Mouse (Mus musculus) thymus, adult 2 months (tissue): Measurements from ENCODE around the gene Platr17.

Experiments
- CTCF ChIP-seq: fragments of 200-500 bp; IDR thresholded peaks from 2 replicates; pipeline ENCODE4 v1.5.1; 2012; ENCODE audit warnings: mild to moderate bottlenecking, control low read depth, low read length, moderate library complexity, borderline replicate concordance; ENCODE audit not compliant: control insufficient read depth, poor library complexity, insufficient read depth; ENCODE audit errors: extremely low read depth
- POLR2A ChIP-seq: fragments of 200-500 bp; IDR thresholded peaks from 2 replicates; pipeline ENCODE4 v1.6.1; 2012; ENCODE audit warnings: mild to moderate bottlenecking, low read length, control low read depth, moderate library complexity; ENCODE audit not compliant: control insufficient read depth, poor library complexity, insufficient read depth; ENCODE audit errors: extremely low read depth

- no peak for TF ChIP-seq POLR2A
- peak; percentile 93 for TF ChIP-seq CTCF
Measured at GRCm38 (mm10) chr17:33920282-33921097, 15.6 kb downstream of the Platr17 start.
